Comparison of ENCODE assay signal across 10 mouse cellular contexts in the genomic region with DNA sequence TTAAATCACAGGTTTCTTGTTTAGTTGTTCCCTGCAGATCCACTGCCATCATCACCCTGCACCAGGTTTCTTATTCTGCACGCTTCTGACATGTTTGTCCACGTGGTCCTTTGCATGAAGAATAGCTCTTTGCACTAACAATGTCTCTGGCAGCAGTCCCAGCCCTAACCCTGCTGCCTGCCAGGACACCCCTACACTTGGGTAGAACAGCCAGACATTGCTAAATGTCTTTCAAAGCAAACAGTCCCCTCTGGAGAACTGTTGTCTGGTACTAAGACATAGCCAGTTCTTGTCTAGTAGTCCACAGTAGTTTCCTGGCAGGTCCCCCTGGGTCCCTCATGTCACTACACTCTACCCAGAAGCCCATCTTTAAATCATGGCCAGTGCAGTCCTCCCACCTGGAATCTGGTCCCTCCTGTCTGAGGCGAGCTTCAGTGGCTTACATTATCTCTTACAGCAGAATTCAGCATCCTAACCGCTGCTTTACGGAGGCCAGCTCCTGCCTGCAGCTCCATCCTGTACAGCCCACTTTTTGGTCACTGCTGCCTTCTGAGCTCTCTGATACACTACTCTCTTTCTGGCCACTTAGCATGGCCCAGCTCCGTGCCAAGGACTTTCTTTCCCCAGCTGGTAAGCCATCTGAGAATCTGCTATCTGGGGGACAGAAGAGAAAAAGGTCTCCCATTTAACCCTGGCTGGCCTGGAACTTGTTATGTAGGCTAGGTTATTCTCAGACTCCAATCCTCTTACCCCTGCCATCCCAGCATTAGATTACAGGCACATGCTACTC.
A peak's percentile ranks its signal among the peaks of the same experiment; 100 is the strongest.
DNase-seq lines count a peak whose midpoint lies in the region; ATAC-seq and TF ChIP-seq lines count a peak whose summit lies in the region.
"Had no signal": no experiment of that assay in that cellular context is flagged by ENCODE, and none has a peak within 500 bp of the region (broad histone marks: within the 10 kb centered on the region; RNA-seq: fewer than 3 reads in every experiment).

No protein-coding gene starts in this region.

- intact Hi-C loops in gastrocnemius, postnatal 14 days (cut with DNase I; ENCODE audit: low total_unique reads): no loop called here

- H3K27me3 ChIP-seq in kidney, embryonic 14.5 days (ENCODE audit: control insufficient read depth, insufficient read depth, low read length): no peaks in the 10 kb centered on the region
- H3K27me3 ChIP-seq in hindbrain, embryonic 14.5 days (ENCODE audit: control insufficient read depth, insufficient read depth, low read length): no peaks in the 10 kb centered on the region
- no peaks in the 10 kb centered on the region for H3K27me3 ChIP-seq in lung, postnatal 0 days (replicated peaks; ENCODE audit: insufficient read depth, low read length)

- H3K4me1 ChIP-seq in kidney, embryonic 14.5 days (ENCODE audit: control insufficient read depth, insufficient read depth, low read length): no peaks in the 10 kb centered on the region
- 0 out of 2 replicates have a peak, but pooled peaks cover 3% of the 10 kb centered on the region for H3K4me1 ChIP-seq in hindbrain, embryonic 14.5 days (replicated peaks; ENCODE audit: control insufficient read depth, insufficient read depth, low read length)
- H3K4me1 ChIP-seq in lung, postnatal 0 days (ENCODE audit: insufficient read depth, low read depth, low read length): no peaks in the 10 kb centered on the region

- H3K36me3 ChIP-seq in kidney, embryonic 14.5 days (ENCODE audit: control insufficient read depth, insufficient read depth, low read length): no peaks in the 10 kb centered on the region
- no peaks in the 10 kb centered on the region for H3K36me3 ChIP-seq in hindbrain, embryonic 14.5 days (replicated peaks; ENCODE audit: control insufficient read depth, insufficient read depth)
- H3K36me3 ChIP-seq in lung, postnatal 0 days (ENCODE audit: insufficient read depth, low read length): 0 out of 2 replicates have a peak, but pooled peaks cover 4% of the 10 kb centered on the region

- no peak for TF ChIP-seq CTCF in lung, postnatal 0 days (IDR thresholded peaks at IDR 0.05)

- DNase-seq in kidney, adult 11 months: peak; percentile 19
- DNase-seq in cerebellum, postnatal 10 days: peak; percentile 71 to 80
- peak; percentile 42 for DNase-seq in hindbrain, embryonic 14.5 days (ENCODE audit: low spot score)
- peak; percentile 45 for DNase-seq in lung, postnatal 0 days (ENCODE audit: low spot score)
- DNase-seq in gastrocnemius, postnatal 14 days: no peak

- no peak overlapping the region for H3K27ac ChIP-seq in kidney, embryonic 14.5 days (ENCODE audit: low read depth, low read length)
- H3K27ac ChIP-seq in hindbrain, embryonic 14.5 days: no peak overlapping the region
- H3K27ac ChIP-seq in lung, postnatal 0 days (ENCODE audit: low read length): no peak overlapping the region
- H3K27ac ChIP-seq: macrophage had no signal

- H3K9me3 ChIP-seq in kidney, embryonic 14.5 days (ENCODE audit: control insufficient read depth, low read length): no peaks in the 10 kb centered on the region
- no peaks in the 10 kb centered on the region for H3K9me3 ChIP-seq in hindbrain, embryonic 14.5 days (ENCODE audit: control insufficient read depth, low read length)
- no peaks in the 10 kb centered on the region for H3K9me3 ChIP-seq in lung, postnatal 0 days (ENCODE audit: low read length)

- no peak overlapping the region for H3K4me3 ChIP-seq in kidney, embryonic 14.5 days (ENCODE audit: low read length)
- H3K4me3 ChIP-seq in hindbrain, embryonic 14.5 days (replicated peaks; ENCODE audit: low read length): no peak overlapping the region
- no peak overlapping the region for H3K4me3 ChIP-seq in lung, postnatal 0 days (ENCODE audit: low read depth, low read length)
- H3K4me3 ChIP-seq: erythroblast, embryonic 14.5 days had no signal

- 83% methylated on average over 6 of the region's 6 CpGs for WGBS in kidney, embryonic 14.5 days
- 66% methylated on average over 6 of the region's 6 CpGs for WGBS in hindbrain, embryonic 14.5 days
- WGBS in lung, postnatal 0 days: 53% methylated on average over 6 of the region's 6 CpGs

- no peak for ATAC-seq in kidney, embryonic 14.5 days (ENCODE audit: low FRiP score, low TSS enrichment)
- ATAC-seq in hindbrain, embryonic 14.5 days (ENCODE audit: low FRiP score): peak; percentile 68; the same call in 1 of the 2 replicates
- peak; percentile 71 for ATAC-seq in lung, postnatal 0 days
- ATAC-seq in CD4-positive, CD25-positive, alpha-beta regulatory T cell, adult 4 months: no peak
- ATAC-seq in erythroid progenitor cell, adult 5-6 weeks (replicated peaks; ENCODE audit: low FRiP score, poor library complexity, severe bottlenecking): no peak

- no peak overlapping the region for H3K4me2 ChIP-seq in kidney, embryonic 14.5 days (replicated peaks; ENCODE audit: low read depth, low read length)
- no peak overlapping the region for H3K4me2 ChIP-seq in hindbrain, embryonic 14.5 days (replicated peaks)
- H3K4me2 ChIP-seq in lung, postnatal 0 days (replicated peaks; ENCODE audit: low read depth, low read length): no peak overlapping the region

- no peak for TF ChIP-seq EP300 in lung, postnatal 0 days (IDR thresholded peaks at IDR 0.05)

- no peak overlapping the region for H3K9ac ChIP-seq in kidney, embryonic 14.5 days (ENCODE audit: low read depth, low read length)
- H3K9ac ChIP-seq in hindbrain, embryonic 14.5 days: no peak overlapping the region
- no peak overlapping the region for H3K9ac ChIP-seq in lung, postnatal 0 days (replicated peaks; ENCODE audit: low read depth)

Comparison
In these comparisons a context has a peak if more than half of its experiments do, and no peak if none do; other contexts are left out.
1. ATAC-seq: peak in hindbrain, embryonic 14.5 days (single experiment) and lung, postnatal 0 days (single experiment); none in kidney, embryonic 14.5 days (single experiment), CD4-positive, CD25-positive, alpha-beta regulatory T cell, adult 4 months (single experiment) and erythroid progenitor cell, adult 5-6 weeks (single experiment).